Mouse (Mus musculus) left cerebral cortex, adult 18-20 months (tissue): Measurements from ENCODE around the gene Zan. TPM values are rescaled to one million over a fixed set of nuclear protein-coding genes. Genes with fewer than 3 reads are reported as not detected.

ENCODE experiments used
- DNase-seq, 2 experiments: peaks; one replicate each; pipeline ENCODE4 v3.0.0; 2021 to 2022; ENCODE audit warnings: low spot score in 2 of 2, mixed read lengths in 1 of 2
- total RNA-seq, 2 experiments: library from RNA; stranded (reverse); gene quantifications; 2 replicates each; pipeline ENCODE4 v1.2.3; 2021

The Zan gene
- total RNA-seq, 2 experiments from 2014 or later: 0.12 to 0.30 TPM

GRCm38 (mm10) chr5:137419105-137419504, 57.8 kb downstream of the Zan start:
- no peak for DNase-seq

- DNase-seq: no peak
These were observed 62.6 kb downstream of the Zan start for GRCm38 (mm10) chr5:137414253-137414652.

- DNase-seq: no peak
These were observed 65.6 kb downstream of the Zan start for GRCm38 (mm10) chr5:137411235-137411634.

GRCm38 (mm10) chr5:137410549-137410948, 66.3 kb downstream of the Zan start:
- DNase-seq: no peak

- DNase-seq: no peak
These were observed 66.8 kb downstream of the Zan start for GRCm38 (mm10) chr5:137410066-137410465.

- DNase-seq: no peak
These were observed 67.4 kb downstream of the Zan start for GRCm38 (mm10) chr5:137409451-137409850.

GRCm38 (mm10) chr5:137404081-137404480, 72.8 kb downstream of the Zan start:
- no peak for DNase-seq

- no peak for DNase-seq
These were observed 82.4 kb downstream of the Zan start for GRCm38 (mm10) chr5:137394456-137394855.

- DNase-seq: no peak
These were observed 85.2 kb downstream of the Zan start for GRCm38 (mm10) chr5:137391641-137392040.

- no peak for DNase-seq
These were observed 90.2 kb downstream of the Zan start for GRCm38 (mm10) chr5:137386712-137387111.

- DNase-seq: no peak
These were observed 93.4 kb downstream of the Zan start for GRCm38 (mm10) chr5:137383441-137383840.

GRCm38 (mm10) chr5:137381152-137381551, 95.7 kb downstream of the Zan start:
- peak; percentile 24 to 41 for DNase-seq

GRCm38 (mm10) chr5:137377603-137378002, 99.3 kb downstream of the Zan start:
- no peak for DNase-seq

GRCm38 (mm10) chr5:137377176-137377575, 99.7 kb downstream of the Zan start:
- no peak for DNase-seq

GRCm38 (mm10) chr5:137376722-137377121, 100.1 kb downstream of the Zan start:
- no peak for DNase-seq

- DNase-seq: no peak
These were observed 100.7 kb downstream of the Zan start for GRCm38 (mm10) chr5:137376198-137376597.

GRCm38 (mm10) chr5:137375627-137376026, 101.2 kb downstream of the Zan start:
- DNase-seq: no peak

- no peak for DNase-seq
These were observed 102.3 kb downstream of the Zan start for GRCm38 (mm10) chr5:137374521-137375080.

- no peak for DNase-seq
These were observed 103.4 kb downstream of the Zan start for GRCm38 (mm10) chr5:137373371-137373950.

GRCm38 (mm10) chr5:137369665-137370064, 107.2 kb downstream of the Zan start:
- no peak for DNase-seq

- DNase-seq: no peak
These were observed 118.5 kb downstream of the Zan start for GRCm38 (mm10) chr5:137358382-137358781.

- DNase-seq: no peak
These were observed 122.8 kb downstream of the Zan start for GRCm38 (mm10) chr5:137354091-137354490.
